Mouse (Mus musculus): ENCODE measurements around the gene Id3.

Id3 gene

DNA sequence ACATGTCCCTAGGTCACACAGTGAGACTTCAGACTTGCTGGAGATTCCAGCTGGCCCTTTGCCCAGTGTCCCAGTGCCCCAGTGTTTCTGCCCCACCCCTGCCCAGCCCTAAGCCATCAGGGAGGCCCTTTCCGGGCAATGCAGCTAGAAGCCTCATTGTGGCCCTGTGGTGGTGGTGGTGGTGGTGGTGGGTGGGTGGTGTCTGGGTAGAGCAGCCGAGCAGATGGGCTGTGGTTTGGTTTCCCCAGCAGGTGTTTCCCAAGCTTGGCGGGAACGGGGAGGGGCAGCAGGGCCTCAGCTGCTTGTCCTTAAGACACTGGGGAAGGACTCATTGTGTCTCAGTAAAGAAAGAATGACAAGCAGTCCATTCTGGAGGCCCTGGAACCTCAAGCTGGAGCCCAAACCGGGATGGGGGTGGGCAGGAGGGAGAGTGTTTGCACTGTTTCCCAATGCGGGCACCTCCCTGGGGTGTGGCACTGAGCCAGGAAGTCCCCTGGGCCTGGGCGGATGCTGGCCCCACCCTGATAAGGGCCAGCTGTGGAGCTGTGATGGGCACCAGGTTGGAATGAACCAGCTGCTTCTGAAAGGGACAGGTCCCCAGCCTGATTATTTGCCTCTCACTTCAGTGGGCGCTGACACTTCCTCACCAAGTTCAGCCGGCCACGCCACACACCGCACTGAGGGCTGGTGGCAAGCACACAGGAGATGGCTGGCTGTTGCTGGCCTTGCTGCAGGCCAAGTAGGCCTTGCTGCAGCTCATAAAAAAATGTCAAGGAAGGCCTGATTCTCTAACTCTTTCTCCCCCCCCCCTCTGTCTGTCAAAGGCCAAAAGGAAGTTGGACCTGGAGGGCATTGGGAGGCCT lies 34.5 kb downstream of the Id3 start:
- DNase-seq (ENCODE audit: low read depth): no peak

DNA sequence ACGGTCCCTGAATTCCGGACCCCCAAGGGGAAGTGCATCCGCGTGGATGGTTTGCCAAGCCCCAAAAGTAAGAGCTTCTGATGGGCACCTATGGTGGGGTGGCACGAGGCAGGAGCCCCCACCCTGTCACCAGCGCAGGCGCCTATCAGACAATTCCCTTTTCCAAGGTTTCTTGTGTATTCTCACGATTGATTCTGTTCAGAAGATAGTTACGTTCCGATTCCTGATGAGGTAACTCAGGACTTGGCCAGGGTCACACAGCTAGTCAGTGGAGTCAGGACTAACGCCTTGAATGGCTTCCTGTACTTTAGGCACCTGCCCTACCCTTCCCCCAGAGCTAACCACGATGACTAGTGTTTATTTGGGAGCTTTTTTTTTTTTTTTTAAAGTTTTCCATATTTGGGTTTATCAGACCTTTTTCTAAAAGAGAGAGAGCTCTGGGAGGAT lies 35.2 kb downstream of the Id3 start:
- no peak for DNase-seq (ENCODE audit: low read depth)

DNA sequence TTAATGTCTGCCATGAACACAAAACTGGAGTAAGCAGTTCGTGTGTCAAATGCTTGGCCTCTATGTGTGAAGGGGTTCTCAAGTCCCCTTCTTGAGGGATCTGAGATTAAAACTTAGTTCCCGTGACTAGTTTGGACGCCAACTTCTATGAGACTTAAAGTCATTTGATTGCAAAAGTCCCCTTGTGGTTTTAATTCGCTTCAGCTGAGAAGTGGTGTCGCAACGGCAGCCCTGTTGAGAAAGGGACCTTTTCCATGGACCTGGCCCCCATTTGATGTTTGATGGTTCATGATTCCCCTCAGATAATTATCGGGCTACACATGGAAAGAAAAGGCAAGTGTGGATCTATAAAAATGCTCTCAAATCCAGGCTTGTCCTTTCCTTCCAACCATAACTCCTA lies 36.2 kb downstream of the Id3 start:
- no peak for DNase-seq (ENCODE audit: low read depth)

DNA sequence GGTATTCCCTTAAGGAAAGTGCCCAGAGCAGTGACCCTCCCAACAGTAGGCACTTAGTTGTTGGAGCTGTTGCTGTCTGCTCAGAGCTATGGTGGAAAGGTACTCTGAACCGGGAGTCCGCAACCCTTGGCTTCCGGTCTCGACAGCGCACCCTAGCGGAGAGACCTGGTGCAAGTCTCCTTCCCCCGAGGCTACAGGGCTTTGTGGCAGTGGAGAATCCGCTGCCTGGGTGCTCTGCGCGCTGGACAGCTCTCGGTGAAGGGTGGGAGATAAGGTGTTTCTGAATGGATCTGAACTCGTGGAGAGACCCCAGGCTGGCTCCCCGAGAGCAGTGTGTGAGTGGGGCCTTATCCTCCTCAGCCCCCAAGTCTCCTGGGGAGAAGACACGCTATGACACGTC lies 36.7 kb downstream of the Id3 start:
- no peak for DNase-seq (ENCODE audit: low read depth)

DNA sequence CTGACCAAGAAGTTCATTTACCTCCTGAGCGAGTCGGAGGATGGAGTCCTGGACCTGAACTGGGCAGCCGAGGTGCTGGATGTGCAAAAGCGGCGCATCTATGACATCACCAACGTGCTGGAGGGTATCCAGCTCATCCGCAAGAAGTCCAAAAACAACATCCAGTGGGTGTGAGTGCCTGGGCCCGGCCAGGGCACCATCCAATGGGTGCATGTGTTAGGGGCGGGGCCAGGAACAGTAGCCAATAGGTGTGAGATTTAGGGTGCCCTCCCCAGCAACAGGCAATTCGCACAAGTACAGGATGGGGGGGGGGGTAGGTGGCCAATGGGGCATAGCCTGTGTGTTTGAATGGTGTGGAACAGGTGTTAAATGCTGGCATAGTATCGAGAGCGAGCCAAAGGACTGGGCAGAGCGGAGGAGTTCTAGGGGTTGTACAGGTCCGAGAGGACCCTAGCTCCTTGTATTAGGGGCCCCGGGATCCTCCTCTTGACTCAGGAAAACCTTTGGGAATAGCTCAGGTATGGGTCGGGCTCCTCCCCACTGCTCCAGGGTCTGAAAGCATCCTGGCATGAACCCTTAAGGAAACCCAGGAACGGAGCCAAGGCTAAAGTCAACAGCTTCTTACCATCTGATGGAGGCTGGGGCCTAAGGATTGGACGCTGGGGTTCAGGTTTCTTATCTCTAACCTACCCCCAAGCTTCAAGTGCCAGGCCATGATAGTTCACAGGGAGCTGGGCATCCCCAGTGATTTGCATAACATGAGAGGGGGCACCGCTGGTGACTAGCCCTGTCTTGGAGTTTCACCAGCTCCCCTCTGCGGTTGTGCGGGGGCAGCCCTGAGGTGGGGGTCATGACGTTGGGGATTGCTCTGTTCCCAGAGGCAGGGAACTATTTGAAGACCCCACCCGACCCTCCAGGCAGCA lies 37.4 kb downstream of the Id3 start:
- DNase-seq (ENCODE audit: low read depth): peak; percentile 72

DNA sequence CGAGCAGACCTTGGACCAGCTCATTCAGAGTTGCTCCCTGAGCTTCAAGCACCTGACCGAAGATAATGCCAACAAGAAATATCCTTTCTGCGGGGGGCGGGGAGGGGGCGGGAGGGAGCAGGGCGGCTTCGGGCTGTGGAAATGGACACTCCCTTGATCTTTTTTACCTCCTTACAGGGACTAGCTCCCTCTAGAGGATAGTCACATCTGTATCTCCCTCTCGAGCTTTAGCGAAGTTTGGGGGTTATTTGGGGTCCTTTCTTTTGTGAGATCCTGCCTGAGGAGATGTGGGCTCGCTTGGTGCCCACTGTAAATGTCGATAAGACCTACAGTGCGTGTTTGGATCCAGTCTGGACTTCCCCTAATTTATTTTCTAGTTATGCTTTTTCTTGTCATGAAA lies 38.1 kb downstream of the Id3 start:
- DNase-seq (ENCODE audit: low read depth): no peak

DNA sequence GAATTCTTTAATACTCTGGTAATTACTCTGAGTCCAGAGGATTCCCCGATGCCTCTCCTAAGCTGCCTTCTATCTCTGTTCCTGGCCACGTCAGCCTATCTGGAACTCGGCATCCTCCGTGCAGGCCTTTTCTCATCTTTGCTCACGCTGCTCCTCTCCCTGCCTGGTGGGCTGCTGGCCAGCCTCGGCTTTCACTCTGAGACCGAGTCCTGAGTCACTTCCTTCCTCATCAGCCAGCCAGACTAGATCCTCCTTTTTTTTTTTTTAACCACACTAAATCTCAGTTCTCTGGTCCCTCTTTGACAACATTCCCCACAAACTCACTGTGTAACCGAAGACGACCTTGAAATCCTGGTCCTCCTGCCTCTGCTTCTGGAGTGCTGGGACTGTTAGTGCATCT lies 42.1 kb downstream of the Id3 start:
- peak; percentile 70 for DNase-seq (ENCODE audit: low read depth)

DNA sequence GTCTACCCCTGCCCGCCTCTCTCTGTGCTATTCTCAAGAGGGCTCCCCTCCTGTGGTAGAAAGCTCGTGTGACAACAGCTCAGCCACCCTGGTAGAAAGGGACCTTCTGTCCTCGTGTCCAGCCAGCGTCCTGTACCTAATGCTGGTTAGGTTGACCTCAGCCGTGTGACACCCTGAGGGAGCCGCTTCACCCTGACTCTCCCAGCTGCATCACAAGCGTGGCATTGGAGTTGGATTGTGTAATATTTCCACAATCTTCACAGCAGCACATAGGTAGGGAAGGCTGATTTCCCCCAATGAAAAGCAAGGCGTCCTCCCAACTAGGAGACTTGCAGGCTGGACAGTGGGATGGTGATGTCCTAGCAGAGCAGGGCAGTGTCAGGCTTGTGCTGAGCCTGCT lies 43.0 kb downstream of the Id3 start:
- no peak for DNase-seq (ENCODE audit: low read depth)

DNA sequence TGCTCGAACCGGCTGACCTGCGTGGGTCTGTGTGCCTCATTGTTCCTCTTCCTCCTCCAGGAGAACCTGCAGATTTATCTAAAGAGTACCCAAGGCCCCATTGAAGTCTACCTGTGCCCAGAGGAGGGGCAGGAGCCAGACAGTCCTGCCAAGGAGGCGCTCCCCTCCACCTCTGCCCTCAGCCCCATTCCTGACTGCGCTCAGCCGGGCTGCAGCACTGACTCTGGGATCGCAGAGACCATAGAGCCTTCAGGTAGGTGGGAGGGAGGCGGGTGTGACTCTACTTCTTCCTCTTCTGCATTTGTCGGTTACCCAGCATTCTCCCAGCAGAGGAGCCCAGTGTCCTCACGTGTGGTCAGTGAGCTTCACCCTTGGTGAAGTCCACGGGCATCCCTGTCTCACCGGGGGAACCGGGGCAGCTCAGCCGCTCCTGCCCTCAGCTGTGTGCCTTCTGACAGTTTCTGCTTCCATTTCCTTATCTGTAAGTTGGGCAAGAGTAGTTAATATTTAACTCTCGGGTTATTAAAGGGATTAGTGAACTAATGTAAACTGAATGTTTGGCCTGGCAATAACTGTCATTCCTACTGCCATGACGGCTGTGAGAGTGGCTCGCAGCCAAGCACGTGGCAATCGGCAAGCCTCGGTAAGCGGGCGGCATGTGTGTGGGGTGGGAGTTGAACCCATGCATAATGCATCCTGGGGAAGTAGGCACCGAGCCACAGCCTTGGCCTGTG lies 43.6 kb downstream of the Id3 start:
- no peak for DNase-seq (ENCODE audit: low read depth)

DNA sequence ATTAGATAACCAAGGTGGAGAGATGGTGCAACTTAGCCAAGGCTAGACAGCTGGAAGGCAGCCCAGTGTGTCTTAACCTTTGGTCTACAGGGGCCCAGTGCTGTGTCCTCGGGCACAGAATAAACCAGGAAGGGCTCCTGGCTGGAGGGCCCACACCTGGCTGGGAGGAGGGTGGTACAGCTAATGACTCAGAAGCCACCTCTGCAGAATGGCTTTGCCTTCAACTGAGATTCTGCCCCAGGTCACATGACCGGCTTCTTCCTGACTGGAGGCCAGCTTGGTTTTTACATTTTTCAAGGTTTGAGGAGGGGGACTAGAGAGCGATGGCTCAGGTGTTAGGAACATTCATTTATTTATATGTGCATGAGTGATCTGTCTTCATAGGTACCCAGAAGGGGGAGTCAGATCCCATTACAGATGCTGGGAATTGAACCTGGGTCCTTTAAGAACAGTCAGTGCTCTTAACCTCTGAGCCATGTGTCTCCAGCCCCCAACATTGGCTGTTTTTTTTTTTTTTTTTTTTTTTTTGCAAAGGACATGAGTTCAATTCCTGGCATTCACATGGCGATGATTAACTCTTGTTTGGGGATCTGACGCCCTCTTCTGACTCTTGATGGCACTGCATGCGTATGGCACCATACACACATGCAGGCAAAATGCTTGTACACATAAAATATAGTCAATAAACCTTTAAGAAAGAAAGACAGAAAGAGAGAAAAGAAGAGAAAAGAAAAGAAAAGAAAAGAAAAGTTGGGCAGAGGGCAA lies 45.9 kb downstream of the Id3 start:
- no peak for DNase-seq (ENCODE audit: low read depth)

DNA sequence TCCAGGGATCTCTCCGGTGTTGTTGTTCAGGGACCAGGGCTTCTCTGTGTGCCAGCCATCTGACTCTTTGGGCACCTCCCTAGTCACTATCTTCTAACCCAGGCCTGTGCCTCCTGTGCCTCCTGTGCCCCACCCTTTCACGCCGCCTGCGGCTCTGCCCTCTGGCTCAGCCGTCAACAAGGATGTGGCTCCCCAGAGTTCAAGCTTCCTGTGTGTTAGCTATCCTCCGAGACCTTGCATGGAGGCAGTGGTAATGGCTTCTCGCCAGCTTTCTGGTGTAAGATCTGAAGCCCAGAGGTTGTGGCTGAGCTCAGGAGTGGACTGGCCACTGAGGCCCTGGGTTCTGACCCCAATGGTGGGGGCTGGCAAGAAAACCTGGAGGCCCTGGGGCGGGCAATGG lies 46.6 kb downstream of the Id3 start:
- no peak for DNase-seq (ENCODE audit: low read depth)

DNA sequence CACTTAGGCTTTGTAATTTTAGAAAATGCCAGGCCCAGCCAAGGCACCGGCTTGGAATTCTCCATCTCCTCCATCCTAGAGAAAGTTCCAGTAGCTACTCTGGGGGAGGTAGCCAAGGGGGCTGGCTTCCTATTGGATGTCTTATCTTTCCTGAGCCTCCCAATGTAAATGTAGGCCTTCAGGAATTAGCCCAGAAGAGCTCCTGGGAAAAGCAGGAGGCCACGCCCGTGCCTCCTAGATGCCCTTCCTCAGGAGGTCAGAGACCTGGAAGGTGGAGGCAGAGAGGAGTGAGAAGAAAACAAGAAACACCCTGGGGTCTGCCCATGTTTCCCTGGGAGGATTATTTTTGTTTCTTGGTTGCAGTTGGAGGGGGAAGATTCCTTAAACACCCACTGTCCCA lies 50.3 kb downstream of the Id3 start:
- no peak for DNase-seq (ENCODE audit: low read depth)

DNA sequence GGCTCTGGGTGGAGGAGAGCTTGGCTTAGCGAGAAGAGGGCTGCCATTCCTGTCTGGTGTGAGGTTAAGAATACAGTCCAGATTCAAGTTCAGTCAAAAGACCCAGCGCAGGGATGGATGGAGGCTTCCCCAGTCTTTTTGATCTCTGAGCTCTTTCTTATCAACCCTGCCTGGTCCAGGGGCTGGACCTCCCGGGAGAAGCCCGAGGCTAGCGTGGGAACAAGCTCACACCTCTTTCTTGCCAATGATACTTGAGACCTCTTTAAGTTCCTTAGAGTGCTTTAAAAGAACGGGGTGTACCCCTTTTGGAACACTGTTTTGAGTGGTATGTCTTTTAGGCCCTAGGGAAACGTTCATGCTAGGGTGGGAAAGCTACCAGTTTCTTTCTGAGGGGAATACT lies 51.7 kb downstream of the Id3 start:
- DNase-seq (ENCODE audit: low read depth): no peak
